Mouse (Mus musculus): ENCODE results near the gene Spred3. TPM values are rescaled to one million over a fixed set of nuclear protein-coding genes. Genes with fewer than 3 reads are reported as not detected.
"Not testable (repeated sequence)": the region's sequence is repeated elsewhere in the genome, so short reads cannot be mapped to it uniquely, and the experiment has no call there.

Gene Spred3
- 10 to 100 TPM; 45.7 to 48.0 TPM for total RNA-seq (2021)
- long read RNA-seq, experiment 1, partial matches to known transcripts = 0 of 3 reads
- long read RNA-seq, experiment 1, other reads (novel, unspliced or antisense) = 3 of 3 reads
- long read RNA-seq, experiment 2, partial matches to known transcripts = 0 of 3 reads
- long read RNA-seq, experiment 2, other reads (novel, unspliced or antisense) = 3 of 3 reads

- intact Hi-C loops (cut with DNase I) = loop anchor here (5.0 to 10.0 kb wide), 2 partner anchors 132 to 195 kb away; partner anchors contain the start of gene Dpf1
- peak in 1 of 2 experiments; percentile 48 for DNase-seq (ENCODE audit: low spot score in 2 of 2)
Measured at GRCm38 (mm10) chr7:29170066-29170754, at the start of gene Spred3, which contains the start of gene Ggn. Gene Spred3 (minus strand): TSS chr7:29170411. Gene Ggn (plus strand): TSS chr7:29170210.

- intact Hi-C loops (cut with DNase I) = no loop called here
- no peak for DNase-seq (ENCODE audit: low spot score in 2 of 2)
Measured at GRCm38 (mm10) chr7:29214846-29215245, 44.6 kb upstream of the Spred3 start.

- no peak for DNase-seq (ENCODE audit: low spot score in 2 of 2)
- intact Hi-C loops (cut with DNase I) = no loop called here
Measured at GRCm38 (mm10) chr7:29214236-29214635, 44.0 kb upstream of the Spred3 start.

- no peak for DNase-seq (ENCODE audit: low spot score in 2 of 2)
- intact Hi-C loops (cut with DNase I) = no loop called here
Measured at GRCm38 (mm10) chr7:29213675-29214082, 43.5 kb upstream of the Spred3 start, which contains the start of gene Catsperg1. Gene Catsperg1 (minus strand): TSS chr7:29214035.

- intact Hi-C loops (cut with DNase I) = not testable (repeated sequence)
Measured at GRCm38 (mm10) chr7:29212775-29213560, 42.8 kb upstream of the Spred3 start.

GRCm38 (mm10) chr7:29212199-29212765 lies 42.1 kb upstream of the Spred3 start:
- intact Hi-C loops (cut with DNase I) = no loop called here
- DNase-seq (ENCODE audit: low spot score in 2 of 2) = no peak

More at GRCm38 (mm10) chr7:29212775-29213560, 42.8 kb upstream of the Spred3 start:
- DNase-seq (ENCODE audit: low spot score in 2 of 2) = not testable (repeated sequence)

- peak; percentile 55 to 63 for DNase-seq (ENCODE audit: low spot score in 2 of 2)
- intact Hi-C loops (cut with DNase I) = no loop called here
Measured at GRCm38 (mm10) chr7:29211415-29212198, 41.4 kb upstream of the Spred3 start.

GRCm38 (mm10) chr7:29211013-29211412 lies 40.8 kb upstream of the Spred3 start:
- DNase-seq (ENCODE audit: low spot score in 2 of 2); intact Hi-C loops (cut with DNase I): not testable (repeated sequence)

GRCm38 (mm10) chr7:29202577-29202976 lies 32.4 kb upstream of the Spred3 start:
- intact Hi-C loops (cut with DNase I) = loop anchor here (10.0 kb wide), 1 partner anchor 512 kb away; no protein-coding TSS in a partner anchor
- DNase-seq (ENCODE audit: low spot score in 2 of 2) = no peak

- intact Hi-C loops (cut with DNase I); DNase-seq (ENCODE audit: low spot score in 2 of 2): not testable (repeated sequence)
Measured at GRCm38 (mm10) chr7:29194230-29194629, 24.0 kb upstream of the Spred3 start.

- DNase-seq (ENCODE audit: low spot score in 2 of 2) = not testable (repeated sequence)
- intact Hi-C loops (cut with DNase I) = loop anchor here (5.0 kb wide), 1 partner anchor 56 kb away; the partner anchor contains the start of gene Yif1b
Measured at GRCm38 (mm10) chr7:29181323-29181722, 11.1 kb upstream of the Spred3 start.

GRCm38 (mm10) chr7:29180854-29181236 lies 10.6 kb upstream of the Spred3 start:
- intact Hi-C loops (cut with DNase I) = loop anchor here (5.0 kb wide), 1 partner anchor 56 kb away; the partner anchor contains the start of gene Yif1b
- DNase-seq (ENCODE audit: low spot score in 2 of 2) = no peak

- DNase-seq (ENCODE audit: low spot score in 2 of 2) = peak; percentile 95 to 97
- intact Hi-C loops (cut with DNase I) = loop anchor here (5.0 kb wide), 1 partner anchor 57 kb away; the partner anchor contains the start of gene Yif1b
Measured at GRCm38 (mm10) chr7:29180077-29180853, 10.1 kb upstream of the Spred3 start, which contains the start of gene Psmd8. Gene Psmd8 (minus strand): TSS chr7:29180701.

- intact Hi-C loops (cut with DNase I) = loop anchor here (10.0 kb wide), 1 partner anchor 185 kb away; no protein-coding TSS in a partner anchor
Measured at GRCm38 (mm10) chr7:29179323-29179722, 9.1 kb upstream of the Spred3 start.

GRCm38 (mm10) chr7:29178106-29178505 lies 7.9 kb upstream of the Spred3 start:
- DNase-seq (ENCODE audit: low spot score in 2 of 2) = no peak
- intact Hi-C loops (cut with DNase I) = loop anchor here (10.0 kb wide), 1 partner anchor 187 kb away; no protein-coding TSS in a partner anchor

More at GRCm38 (mm10) chr7:29179323-29179722, 9.1 kb upstream of the Spred3 start:
- DNase-seq (ENCODE audit: low spot score in 2 of 2) = no peak

- intact Hi-C loops (cut with DNase I) = loop anchor here (5.0 to 10.0 kb wide), 2 partner anchors 130 to 192 kb away; partner anchors contain the start of gene Dpf1
- DNase-seq (ENCODE audit: low spot score in 2 of 2) = no peak
Measured at GRCm38 (mm10) chr7:29172390-29173016, 2.3 kb upstream of the Spred3 start.

GRCm38 (mm10) chr7:29171562-29172097 lies 1.4 kb upstream of the Spred3 start:
- intact Hi-C loops (cut with DNase I) = loop anchor here (5.0 to 10.0 kb wide), 2 partner anchors 131 to 193 kb away; partner anchors contain the start of gene Dpf1

More at GRCm38 (mm10) chr7:29171562-29172097, 1.4 kb upstream of the Spred3 start:
- DNase-seq (ENCODE audit: low spot score in 2 of 2) = no peak

Data from left cerebral cortex, postnatal 14 days (tissue).